Mouse (Mus musculus) left cerebral cortex, postnatal 10 days (tissue): ENCODE measurements at regions not wholly inside any gene's neighbourhood (a gene's known extent, or its start where the extent isn't known, plus 50 kb on each side); places are given as distances from the start of the nearest gene placed in this dataset.

ENCODE experiments used
- DNase-seq, 2 experiments: peaks; one replicate each; pipeline ENCODE4 v3.0.0; 2021 to 2022; ENCODE audit warnings: low spot score in 2 of 2, mixed read lengths in 1 of 2; ENCODE audit errors: extremely low spot score in 1 of 2
- intact Hi-C: fragments of 180-260 bp; cut with DNase I; formaldehyde crosslinking; loops from one replicate; pipeline ENCODE4 v1.15.1; 2025

DNA sequence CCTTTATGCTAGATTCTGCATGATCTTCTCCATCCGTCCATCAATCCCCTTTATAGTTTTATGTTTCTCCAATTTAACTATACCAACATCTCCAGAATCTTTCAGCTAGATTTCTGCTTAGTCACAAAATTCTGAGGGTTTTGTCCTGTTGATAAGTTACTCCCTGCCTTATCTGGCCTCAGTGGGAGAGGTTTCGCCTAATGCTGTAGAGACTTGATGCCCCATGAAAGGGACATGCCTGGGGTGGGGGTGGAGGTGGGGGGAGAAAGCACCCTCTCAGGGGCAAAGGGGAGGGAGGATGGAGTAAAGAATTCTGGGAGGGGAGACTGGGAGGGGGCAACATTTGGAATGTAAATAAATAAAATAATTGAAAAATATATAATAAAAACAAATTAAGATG is 93.2 kb upstream of the Jazf1 start:
- intact Hi-C loops, result loop anchor here (10.0 kb wide), 1 partner anchor 483 kb away; no protein-coding TSS in a partner anchor
- DNase-seq, result no peak

DNA sequence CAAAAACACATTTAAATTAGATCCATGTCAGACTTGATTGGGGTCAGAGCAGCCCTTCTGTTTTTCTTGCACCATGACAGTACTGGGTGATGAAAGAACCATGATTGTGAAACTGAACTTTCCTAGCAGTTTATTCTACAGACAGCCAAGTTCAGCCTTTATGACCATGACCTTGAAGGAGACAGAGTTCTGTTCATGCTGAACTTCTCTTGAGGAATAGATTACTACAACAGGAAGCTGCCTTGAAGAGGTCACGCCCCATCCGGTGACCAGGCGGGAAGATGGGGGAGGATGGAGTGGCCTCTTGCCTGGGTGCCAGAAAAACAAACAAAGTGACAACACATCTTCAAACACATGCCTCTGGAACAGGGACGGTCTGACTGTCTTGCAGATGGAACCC is 86.2 kb upstream of the Jazf1 start:
- intact Hi-C loops, result no loop called here

DNA sequence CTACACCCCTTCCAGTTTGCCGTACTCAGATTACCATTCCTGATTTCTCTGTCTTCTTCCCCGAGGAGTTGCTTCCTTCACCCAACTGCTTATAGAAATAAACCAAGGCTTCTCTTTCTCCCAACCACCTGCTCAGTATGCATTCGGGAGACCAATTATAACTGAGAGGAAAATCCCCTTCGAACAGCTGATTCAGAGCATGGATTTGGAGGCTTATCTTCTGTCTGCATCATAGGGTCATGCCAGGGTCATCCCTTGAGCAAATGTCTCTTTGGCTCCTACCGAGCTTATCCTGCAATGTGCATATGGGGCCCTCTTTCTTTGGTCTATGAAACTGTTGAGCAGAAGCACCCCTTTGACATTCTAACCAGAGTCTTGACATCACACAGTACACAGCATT is 79.0 kb upstream of the Jazf1 start:
- no peak for DNase-seq
- intact Hi-C loops, result loop anchor here (10.0 kb wide), 1 partner anchor 893 kb away; no protein-coding TSS in a partner anchor

More for the DNA sequence above, 86.2 kb upstream of the Jazf1 start:
- DNase-seq, result no peak

DNA sequence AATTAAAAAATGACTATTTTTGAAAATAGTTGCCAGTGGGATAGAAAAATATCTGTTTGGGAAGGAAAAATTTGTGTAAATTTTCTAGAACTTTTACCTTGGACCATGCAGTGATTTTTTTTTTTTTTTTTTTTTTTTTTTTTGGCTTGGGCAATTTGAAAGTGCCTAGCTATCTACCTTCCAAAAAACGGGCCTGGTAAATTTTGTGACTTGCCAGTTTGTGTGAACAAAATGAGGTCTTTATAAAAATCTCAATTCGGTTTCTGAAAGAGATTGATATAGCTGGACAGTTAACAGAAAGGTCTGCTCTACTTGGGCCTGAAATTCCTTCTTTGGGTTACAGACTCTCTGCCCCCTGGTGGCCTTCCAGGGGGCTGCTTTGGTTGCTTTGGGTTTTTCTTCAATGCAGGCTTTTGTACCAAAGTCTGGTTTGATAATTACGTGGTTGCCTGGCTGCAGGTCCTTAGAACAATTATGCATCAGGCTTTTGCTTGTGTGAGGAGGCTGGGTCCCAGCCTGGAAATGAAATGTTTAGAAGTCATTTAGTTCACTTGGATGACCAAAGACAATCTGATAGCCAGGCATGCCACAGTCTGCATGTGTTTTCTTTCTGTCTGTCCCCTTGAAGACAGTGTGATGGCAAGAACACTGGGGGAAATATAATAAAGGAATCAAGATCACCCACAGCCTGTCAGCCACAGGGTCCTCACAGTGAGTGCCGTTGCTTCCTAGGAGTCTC is 75.6 kb upstream of the Jazf1 start:
- peak; percentile 34 to 45 for DNase-seq
- intact Hi-C loops, result loop anchor here (10.0 kb wide), 1 partner anchor 889 kb away; no protein-coding TSS in a partner anchor

DNA sequence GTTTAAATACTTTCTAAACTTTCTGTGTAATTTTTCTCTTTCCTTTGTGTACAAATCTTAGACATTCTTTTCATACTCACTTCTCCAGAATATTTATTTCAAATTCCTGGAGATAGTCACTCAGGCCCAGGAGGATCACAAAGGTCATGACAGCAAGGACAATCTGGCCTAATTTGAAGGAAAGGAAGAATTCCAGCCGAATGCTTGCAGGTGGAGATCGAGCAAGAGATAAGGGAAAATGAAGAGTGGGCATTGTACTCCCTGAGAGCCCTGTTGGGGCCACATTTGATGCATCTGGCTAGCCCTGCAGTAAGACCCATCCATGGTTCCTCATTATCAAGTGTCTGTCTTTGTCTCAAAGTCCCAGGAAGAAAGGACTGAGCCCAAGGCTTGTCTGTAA is 66.0 kb upstream of the Jazf1 start:
- intact Hi-C loops, result no loop called here
- DNase-seq, result no peak

DNA sequence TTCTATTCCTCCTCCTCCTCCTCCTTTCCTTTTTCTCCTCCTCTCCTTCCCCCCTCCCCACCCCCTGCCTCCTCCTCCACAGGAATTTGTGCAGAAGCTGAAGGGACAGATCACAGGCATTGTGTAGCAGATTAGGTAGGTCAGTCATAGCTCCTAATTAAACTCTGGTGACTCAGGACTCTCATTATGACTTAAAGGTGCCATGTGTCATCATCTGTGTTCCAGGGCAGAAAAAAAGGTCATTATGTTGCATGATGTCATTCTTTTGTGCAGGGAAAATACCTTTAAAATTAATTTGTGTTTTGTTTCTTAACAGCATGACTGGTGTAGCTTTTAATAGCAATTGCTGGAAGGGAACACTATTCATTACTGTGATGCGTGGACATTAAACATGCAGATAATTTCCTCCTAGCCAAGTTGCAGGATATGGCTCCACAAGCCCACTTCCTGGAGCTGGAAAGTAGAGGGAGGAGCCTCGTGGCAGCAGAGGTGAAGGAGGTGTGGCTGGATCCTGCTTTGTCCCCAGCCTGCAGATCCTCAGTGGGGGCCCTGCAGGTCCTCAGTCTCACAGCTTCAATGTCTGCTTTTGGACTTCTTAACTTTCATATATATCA is 62.4 kb upstream of the Jazf1 start:
- intact Hi-C loops, result no loop called here
- DNase-seq, result no peak

DNA sequence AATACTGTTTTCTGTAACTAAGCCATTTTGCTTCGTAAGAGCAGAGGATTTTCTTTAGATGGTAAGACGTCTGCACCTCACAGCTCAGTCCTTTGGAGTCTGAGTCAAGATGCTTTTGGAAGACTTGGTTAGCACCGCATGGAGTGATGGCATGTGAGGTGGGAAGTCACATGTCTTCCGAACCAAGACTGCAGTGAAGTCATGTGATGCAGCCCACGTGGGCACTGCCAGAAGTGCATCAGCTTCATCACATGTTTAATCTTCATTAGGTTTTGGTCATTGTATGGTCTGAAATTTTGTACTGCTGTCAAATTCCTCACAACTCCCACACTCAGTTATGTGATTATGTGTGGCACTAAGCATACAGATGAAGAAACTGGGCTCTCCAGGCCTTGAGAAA is 58.3 kb upstream of the Jazf1 start:
- intact Hi-C loops, result no loop called here
- no peak for DNase-seq

DNA sequence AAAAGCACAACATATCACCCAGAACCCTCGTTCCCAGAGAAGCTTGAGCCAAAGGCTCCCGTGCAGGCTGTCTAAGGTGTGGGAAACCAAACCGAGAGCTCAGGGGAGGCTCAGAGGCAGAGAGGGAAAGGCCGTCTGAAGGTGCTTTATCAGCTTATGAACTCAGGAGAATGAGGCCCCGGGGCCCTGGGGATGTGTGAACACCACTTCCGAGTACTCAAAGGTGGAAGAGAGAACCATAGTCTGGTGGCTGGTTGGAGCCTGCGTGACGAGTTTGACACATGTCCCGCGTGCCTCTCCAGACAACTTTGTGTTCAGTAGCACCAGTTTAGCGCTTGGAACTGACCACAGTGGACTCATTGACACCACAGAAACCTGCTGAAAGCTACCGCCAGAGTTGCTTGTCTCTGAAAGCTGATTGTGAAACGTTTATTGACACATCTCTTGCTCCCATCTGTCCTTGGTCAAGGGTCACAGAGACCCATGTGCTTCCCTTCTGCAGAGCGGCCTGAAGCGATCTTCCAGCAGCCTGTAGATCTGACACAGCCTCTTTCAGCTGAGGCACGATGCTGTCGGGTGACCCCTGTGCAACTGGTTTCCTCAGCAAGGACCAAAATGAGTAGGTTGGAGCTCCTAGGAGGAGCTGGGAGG is 56.5 kb upstream of the Jazf1 start:
- no peak for DNase-seq
- intact Hi-C loops, result no loop called here

DNA sequence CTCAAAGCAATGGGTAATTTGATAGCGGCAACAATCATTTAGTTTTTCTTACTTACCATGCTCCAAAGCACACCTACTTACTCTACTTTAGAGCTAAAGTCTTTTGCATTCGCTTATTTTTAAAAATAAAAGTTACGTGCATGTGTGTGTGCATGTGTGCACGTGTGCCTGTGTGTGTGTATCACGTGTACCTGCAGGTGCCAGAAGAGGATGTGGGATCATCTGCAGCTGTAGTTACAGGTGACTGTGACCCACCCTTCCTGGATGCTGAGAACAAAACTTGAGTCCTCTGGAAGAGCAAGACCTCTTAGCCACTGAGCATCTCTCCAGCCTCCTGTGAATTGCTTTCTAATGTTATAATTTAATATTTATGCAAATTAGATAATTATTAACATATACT is 52.0 kb upstream of the Jazf1 start:
- intact Hi-C loops, result no loop called here
- no peak for DNase-seq
